Mouse (Mus musculus) ES-Bruce4 (cell line): ENCODE data around the gene Ephb4.

Experiments
- CTCF ChIP-seq: IDR thresholded peaks from one replicate; pipeline ENCODE4 v1.8.1; 2011; ENCODE audit warnings: low read depth, low read length
- POLR2A ChIP-seq: IDR thresholded peaks from one replicate; pipeline ENCODE4 v1.8.1; 2011; ENCODE audit warnings: low read length; ENCODE audit not compliant: insufficient read depth

GRCm38 (mm10) chr5:137383441-137383840 lies 33.5 kb downstream of the Ephb4 start:
- TF ChIP-seq CTCF, result no peak
- no peak for TF ChIP-seq POLR2A
